Mouse (Mus musculus): Measurements from ENCODE around the gene Akt2. TPM values are rescaled to one million over a fixed set of nuclear protein-coding genes. Genes with fewer than 3 reads are reported as not detected.

Akt2 gene
- 42.0 and 45.4 TPM in 2 replicates for polyA plus RNA-seq (2012; rRNA removed)

DNA sequence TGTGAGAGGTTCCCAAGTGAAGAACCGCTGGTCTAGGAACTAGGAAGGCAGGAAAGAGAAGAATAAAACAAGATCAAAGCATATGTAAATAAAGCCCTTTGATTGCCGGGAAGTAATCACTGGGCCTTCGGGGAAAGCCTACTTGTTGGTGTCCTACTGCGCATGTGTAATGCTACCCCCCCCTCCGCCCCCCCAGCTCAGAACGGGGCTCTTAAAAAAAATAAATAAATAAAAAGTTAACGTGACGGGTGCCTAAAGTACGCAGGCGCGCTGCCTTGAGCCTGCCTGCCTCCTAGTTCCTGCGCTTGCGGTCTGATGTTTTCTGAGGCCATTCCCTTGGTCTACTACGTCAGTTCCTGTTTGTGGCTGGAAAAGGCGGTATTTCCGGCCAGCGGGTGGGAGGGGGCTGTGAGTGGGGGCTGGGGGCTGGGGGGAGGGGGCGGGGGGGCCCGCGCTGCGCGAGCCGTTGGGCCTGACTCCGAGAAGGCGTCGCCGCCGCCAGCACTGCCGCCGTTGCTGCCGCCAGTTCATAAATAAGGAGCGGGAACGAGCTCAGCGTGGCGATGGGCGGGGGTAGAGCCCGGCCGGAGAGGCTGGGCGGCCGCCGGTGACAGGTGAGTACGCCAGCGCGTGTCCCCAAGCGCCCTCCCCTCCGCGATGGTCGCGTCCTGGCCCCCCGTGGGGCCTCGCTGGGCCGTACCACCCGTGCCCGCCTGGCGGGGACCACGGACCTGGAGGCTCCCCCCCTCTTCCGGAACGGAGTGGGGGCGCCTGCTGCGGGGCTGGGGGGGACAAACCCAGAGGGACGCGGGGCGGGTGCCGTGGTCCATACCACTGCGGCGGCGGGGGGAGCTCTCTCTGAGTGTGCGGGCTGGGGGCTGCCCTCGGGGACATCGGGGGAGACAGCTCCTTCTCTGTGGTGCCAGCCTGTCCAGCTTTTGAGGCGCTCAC lies at the start of gene Akt2:
TSS of gene Akt2 (plus strand) at position 287 of the 951 bp plus-strand sequence.

GRCm38 (mm10) chr7:27552931-27553513 lies 38.3 kb upstream of the Akt2 start, which contains the start of the genes Pld3 and 2310022A10Rik:
Pld3 (minus strand) TSS chr7:27553218.
2310022A10Rik (plus strand) TSS chr7:27553233.

GRCm38 (mm10) chr7:27653681-27654437 lies 62.5 kb downstream of the Akt2 start, which contains the start of gene Ttc9b:
Ttc9b (plus strand) TSS chr7:27653915.

DNA sequence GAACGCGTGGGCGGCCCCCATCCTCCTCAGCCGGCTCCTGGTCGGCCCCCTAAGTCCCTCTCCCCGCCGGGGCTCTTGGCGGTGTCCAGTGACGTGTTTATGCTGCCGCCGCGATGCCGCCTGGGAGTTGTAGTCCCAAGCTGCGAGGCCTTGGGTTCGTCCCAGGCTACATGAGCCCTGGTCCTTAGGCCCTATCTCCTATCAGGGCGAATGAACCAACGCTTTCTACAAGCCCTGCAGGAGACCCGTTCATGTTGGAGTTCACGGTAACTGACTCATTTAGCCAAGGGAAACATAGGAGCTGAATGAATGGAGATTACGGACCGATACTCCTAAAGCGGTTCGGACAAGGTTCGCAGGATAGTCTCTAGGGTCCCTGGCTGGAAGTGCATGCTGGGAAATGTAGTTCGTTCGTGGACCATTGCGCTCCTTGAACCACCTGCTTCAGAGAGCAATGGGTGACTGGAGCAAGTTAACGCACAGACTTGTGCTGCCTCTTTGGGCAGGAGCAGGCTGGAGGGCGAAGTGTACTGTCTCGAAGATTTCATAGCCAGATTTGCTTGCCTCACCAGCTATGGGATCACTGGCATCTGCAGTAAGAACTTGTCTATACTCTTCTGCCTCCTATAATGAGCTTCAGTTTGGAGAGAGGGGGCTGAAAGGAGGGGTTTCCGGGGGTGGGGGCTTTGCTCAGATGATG lies 83.3 kb downstream of the Akt2 start, which contains the start of gene Map3k10:
TSS of gene Map3k10 (minus strand) at position 77 of the 700 bp plus-strand sequence.

DNA sequence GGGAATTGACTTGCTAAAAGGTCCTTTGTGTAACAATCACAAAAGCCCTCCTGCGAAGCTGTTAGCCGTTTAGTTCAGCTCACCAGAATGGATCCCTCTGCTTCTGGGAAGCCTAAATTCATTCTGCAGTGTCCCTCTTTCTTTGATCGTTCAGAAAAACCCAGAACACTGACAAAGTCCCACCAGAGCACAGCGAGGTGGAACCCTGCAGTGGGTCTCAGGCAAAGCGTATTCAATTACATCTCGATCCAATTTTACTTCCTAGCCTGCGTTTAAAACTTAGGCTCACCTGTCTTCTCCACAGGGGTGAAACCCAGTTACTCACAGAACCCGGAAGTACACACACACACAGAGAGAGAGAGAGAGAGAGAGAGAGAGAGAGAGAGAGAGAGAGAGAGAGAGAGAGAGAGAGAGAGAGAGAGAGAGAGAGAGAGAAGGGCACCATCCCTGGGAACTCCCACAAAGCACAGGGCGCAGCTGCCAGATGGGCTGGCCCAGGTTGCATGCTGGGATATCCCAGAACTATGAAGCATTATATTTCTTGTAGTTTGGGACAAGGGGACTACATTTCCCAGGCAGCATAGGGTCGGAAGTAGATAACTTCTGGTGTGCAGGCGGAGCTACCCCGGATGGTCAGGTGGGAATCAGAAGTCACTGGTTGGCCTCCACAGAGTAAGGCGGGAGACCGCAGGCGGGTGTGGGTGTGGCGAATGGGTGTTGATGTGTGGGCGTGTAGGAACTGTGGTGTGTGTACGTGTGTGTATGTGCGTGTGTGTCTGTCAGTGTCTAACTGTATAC lies 97.7 kb downstream of the Akt2 start, which contains the start of gene Zfp607b:
TSS of gene Zfp607b (plus strand) at position 526 of the 798 bp plus-strand sequence.

Other genes with a start within 250 kb of the Akt2 start
- 107 and 150 TPM in 2 replicates for gene Shkbp1, start 235.5 kb upstream of the Akt2 start, polyA plus RNA-seq (2012; rRNA removed)
- not detected in 2 replicates for gene Gm20479, start 234.1 kb upstream of the Akt2 start, polyA plus RNA-seq (2012; rRNA removed)
- 0.57 and 1.0 TPM in 2 replicates for gene Sptbn4, start 143.9 kb upstream of the Akt2 start, polyA plus RNA-seq (2012; rRNA removed)
- gene Blvrb, start 143.6 kb upstream of the Akt2 start, polyA plus RNA-seq (2012; rRNA removed): 146 and 164 TPM in 2 replicates
- 14.3 and 15.9 TPM in 2 replicates for gene Sertad3, start 117.8 kb upstream of the Akt2 start, polyA plus RNA-seq (2012; rRNA removed)
- 71.5 and 84.1 TPM in 2 replicates for gene Sertad1, start 104.6 kb upstream of the Akt2 start, polyA plus RNA-seq (2012; rRNA removed)
- 1.5 and 2.3 TPM in 2 replicates for gene Prx, start 92.2 kb upstream of the Akt2 start, polyA plus RNA-seq (2012; rRNA removed)
- 1.1 and 1.4 TPM in 2 replicates for gene Hipk4, start 68.3 kb upstream of the Akt2 start, polyA plus RNA-seq (2012; rRNA removed)
- 108 and 120 TPM in 2 replicates for gene Pld3, start 38.3 kb upstream of the Akt2 start, polyA plus RNA-seq (2012; rRNA removed)
- gene 2310022A10Rik, start 38.3 kb upstream of the Akt2 start, polyA plus RNA-seq (2012; rRNA removed): 21.1 and 22.8 TPM in 2 replicates
- gene Ttc9b, start 62.4 kb downstream of the Akt2 start, polyA plus RNA-seq (2012; rRNA removed): 0.28 and 0.57 TPM in 2 replicates
- gene Map3k10, start 83.0 kb downstream of the Akt2 start, polyA plus RNA-seq (2012; rRNA removed): 34.9 and 35.9 TPM in 2 replicates
- 0.08 and 0.20 TPM in 2 replicates for gene Zfp607b, start 97.8 kb downstream of the Akt2 start, polyA plus RNA-seq (2012; rRNA removed)
- 0.73 and 1.0 TPM in 2 replicates for gene Zfp60, start 139.8 kb downstream of the Akt2 start, polyA plus RNA-seq (2012; rRNA removed)
- 0.21 and 0.61 TPM in 2 replicates for gene Zfp626, start 215.6 kb downstream of the Akt2 start, polyA plus RNA-seq (2012; rRNA removed)
- gene Zfp59, start 247.1 kb downstream of the Akt2 start, polyA plus RNA-seq (2012; rRNA removed): 0.39 and 0.42 TPM in 2 replicates

Measured in colon, adult 2 months (tissue).